Mouse (Mus musculus): Measurements from ENCODE around the gene Slc29a2. TPM values are rescaled to one million over a fixed set of nuclear protein-coding genes. Genes with fewer than 3 reads are reported as not detected.

The Slc29a2 gene
- polyA plus RNA-seq, 1 experiment, result not detected

- Histone ChIP-seq H3K4me1 (ENCODE audit: control insufficient read depth, insufficient read depth, low read length) (peaks cover 38% of the 10 kb centered on the region), H3K4me3 (ENCODE audit: insufficient read depth, low read depth, low read length) (no peak overlapping the region), H3K27ac (ENCODE audit: insufficient read depth, low read depth, low read length) (no peak overlapping the region)
- 42% methylated on average over 5 of the region's 5 CpGs for WGBS
- TF ChIP-seq CTCF (IDR thresholded peaks at IDR 0.05; ENCODE audit: insufficient read depth, low read depth, low read length) (no peak), POLR2A (IDR thresholded peaks at IDR 0.05; ENCODE audit: insufficient read depth, low read depth, low read length) (no peak)
Measured at GRCm38 (mm10) chr19:5060365-5061330, 37.0 kb downstream of the Slc29a2 start.

DNA sequence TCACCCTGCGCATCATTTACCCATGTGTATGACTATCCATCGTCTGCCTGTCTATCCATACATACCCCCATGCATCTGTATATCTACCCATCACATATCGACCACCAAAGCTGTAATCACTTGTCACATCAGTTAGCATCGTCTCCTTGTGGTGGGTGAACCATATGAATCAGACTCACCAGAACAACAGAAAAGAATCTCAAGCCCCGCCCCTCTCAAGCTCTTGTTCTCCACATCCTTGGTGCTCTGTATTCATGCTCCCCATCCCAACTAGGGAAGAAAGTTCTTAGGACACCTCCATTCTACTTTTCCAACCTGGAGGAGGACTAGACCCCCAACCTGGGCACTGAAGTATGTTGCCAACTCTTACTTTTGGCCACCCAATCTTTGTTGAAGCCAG, 38.4 kb downstream of the Slc29a2 start:
- no peak overlapping the region for H3K27ac ChIP-seq (ENCODE audit: insufficient read depth, low read depth, low read length)
- H3K4me1 ChIP-seq (ENCODE audit: control insufficient read depth, insufficient read depth, low read length), result peaks cover 40% of the 10 kb centered on the region
- H3K4me3 ChIP-seq (ENCODE audit: insufficient read depth, low read depth, low read length), result no peak overlapping the region
- TF ChIP-seq POLR2A (IDR thresholded peaks at IDR 0.05; ENCODE audit: insufficient read depth, low read depth, low read length) (no peak), CTCF (IDR thresholded peaks at IDR 0.05; ENCODE audit: insufficient read depth, low read depth, low read length) (no peak)
- WGBS, result 78% methylated on average over 5 of the region's 5 CpGs

DNA sequence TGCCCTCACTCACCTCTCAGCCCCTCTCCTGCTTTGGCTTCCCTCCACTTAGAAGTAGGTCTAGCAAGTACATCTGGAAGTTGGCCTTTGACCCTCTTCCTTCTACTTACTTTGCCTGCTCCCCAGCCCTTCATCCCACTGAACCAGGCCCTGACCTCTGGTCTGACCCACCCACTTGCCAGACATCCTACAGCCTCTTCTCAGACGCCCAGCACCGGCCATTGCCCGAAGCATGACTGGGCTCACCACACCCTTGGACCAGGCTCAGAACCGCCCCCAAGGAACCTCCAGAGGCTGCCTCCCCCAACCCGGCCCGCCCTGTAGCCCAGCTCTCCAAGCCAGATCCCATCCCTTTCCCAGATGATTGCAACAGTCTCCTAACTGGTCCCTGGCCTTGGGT, 38.8 kb downstream of the Slc29a2 start:
- H3K27ac ChIP-seq (ENCODE audit: insufficient read depth, low read depth, low read length), result no peak overlapping the region
- WGBS, result 78% methylated on average over 6 of the region's 6 CpGs
- H3K4me1 ChIP-seq (ENCODE audit: control insufficient read depth, insufficient read depth, low read length), result peaks cover 44% of the 10 kb centered on the region
- TF ChIP-seq CTCF (IDR thresholded peaks at IDR 0.05; ENCODE audit: insufficient read depth, low read depth, low read length) (no peak), POLR2A (IDR thresholded peaks at IDR 0.05; ENCODE audit: insufficient read depth, low read depth, low read length) (no peak)
- H3K4me3 ChIP-seq (ENCODE audit: insufficient read depth, low read depth, low read length), result no peak overlapping the region

DNA sequence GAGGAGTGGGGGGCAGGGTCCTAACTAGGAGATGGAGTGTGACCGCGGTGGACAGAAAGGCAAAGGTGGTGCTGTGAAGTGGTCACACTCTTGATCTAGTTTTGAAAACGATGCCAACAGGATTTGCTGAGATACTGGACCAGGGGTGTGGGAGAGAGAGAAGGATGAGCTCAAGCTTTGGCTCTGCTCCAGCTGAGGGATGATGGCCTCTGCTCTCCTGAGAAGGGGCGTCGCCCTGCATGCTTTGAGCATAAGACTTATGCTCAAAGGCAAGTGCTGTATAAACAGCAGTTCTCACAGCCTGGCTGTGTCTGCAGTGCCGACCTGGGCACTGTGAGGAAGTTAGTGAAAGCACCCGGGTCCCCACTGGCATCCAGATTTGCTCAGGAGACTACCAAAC, 41.4 kb downstream of the Slc29a2 start:
- peaks cover 39% of the 10 kb centered on the region for H3K4me1 ChIP-seq (ENCODE audit: control insufficient read depth, insufficient read depth, low read length)
- no peak for TF ChIP-seq CTCF (IDR thresholded peaks at IDR 0.05; ENCODE audit: insufficient read depth, low read depth, low read length)
- no peak for TF ChIP-seq POLR2A (IDR thresholded peaks at IDR 0.05; ENCODE audit: insufficient read depth, low read depth, low read length)
- no peak overlapping the region for H3K27ac ChIP-seq (ENCODE audit: insufficient read depth, low read depth, low read length)
- WGBS, result 66% methylated on average over 7 of the region's 7 CpGs
- no peak overlapping the region for H3K4me3 ChIP-seq (ENCODE audit: insufficient read depth, low read depth, low read length)

- Histone ChIP-seq H3K4me3 (ENCODE audit: insufficient read depth, low read depth, low read length) (no peak overlapping the region), H3K4me1 (ENCODE audit: control insufficient read depth, insufficient read depth, low read length) (peaks cover 38% of the 10 kb centered on the region), H3K27ac (ENCODE audit: insufficient read depth, low read depth, low read length) (no peak overlapping the region)
- WGBS, result 31% methylated on average over 15 of the region's 15 CpGs
- TF ChIP-seq POLR2A (IDR thresholded peaks at IDR 0.05; ENCODE audit: insufficient read depth, low read depth, low read length) (no peak), CTCF (IDR thresholded peaks at IDR 0.05; ENCODE audit: insufficient read depth, low read depth, low read length) (no peak)
Measured at GRCm38 (mm10) chr19:5067040-5067799, 43.6 kb downstream of the Slc29a2 start.

DNA sequence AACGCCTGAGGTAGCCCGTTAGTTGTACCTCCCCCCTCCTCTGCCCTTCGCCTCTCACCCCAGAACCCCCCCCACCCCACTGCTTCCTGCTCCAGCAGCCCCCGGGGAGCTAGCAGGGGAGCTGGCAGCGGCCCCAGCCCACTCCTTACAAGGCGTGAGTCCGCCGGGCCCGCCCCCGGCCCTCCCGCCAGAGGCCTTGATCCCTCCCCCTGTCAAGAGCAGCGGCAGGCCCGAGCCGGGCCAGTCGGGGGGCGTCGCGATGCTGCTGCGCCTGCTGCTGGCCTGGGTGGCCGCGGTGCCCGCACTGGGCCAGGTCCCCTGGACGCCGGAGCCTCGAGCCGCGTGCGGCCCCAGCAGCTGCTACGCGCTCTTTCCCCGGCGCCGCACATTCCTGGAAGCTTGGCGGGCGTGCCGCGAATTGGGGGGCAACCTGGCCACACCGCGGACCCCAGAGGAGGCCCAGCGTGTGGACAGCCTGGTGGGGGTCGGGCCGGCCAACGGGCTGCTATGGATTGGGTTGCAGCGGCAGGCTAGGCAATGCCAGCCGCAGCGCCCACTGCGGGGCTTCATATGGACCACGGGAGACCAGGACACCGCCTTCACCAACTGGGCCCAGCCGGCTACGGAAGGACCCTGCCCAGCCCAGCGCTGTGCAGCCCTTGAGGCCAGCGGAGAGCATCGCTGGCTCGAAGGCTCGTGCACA, 44.4 kb downstream of the Slc29a2 start, which contains the start of gene Cd248:
Gene Cd248, plus strand, starts transcription at position 212 of the 703 bp plus-strand sequence.
- 5% methylated on average over 50 of the region's 56 CpGs for WGBS
- H3K27ac ChIP-seq (ENCODE audit: insufficient read depth, low read depth, low read length), result no peak within 1 kb of the TSS

GRCm38 (mm10) chr19:5068570-5069234, 45.0 kb downstream of the Slc29a2 start:
- Histone ChIP-seq H3K4me1 (ENCODE audit: control insufficient read depth, insufficient read depth, low read length) (peaks cover 39% of the 10 kb centered on the region), H3K4me3 (ENCODE audit: insufficient read depth, low read depth, low read length) (peak overlapping the region; percentile 33), H3K27ac (ENCODE audit: insufficient read depth, low read depth, low read length) (no peak overlapping the region)
- TF ChIP-seq POLR2A (IDR thresholded peaks at IDR 0.05; ENCODE audit: insufficient read depth, low read depth, low read length) (no peak), CTCF (IDR thresholded peaks at IDR 0.05; ENCODE audit: insufficient read depth, low read depth, low read length) (no peak)
- 49% methylated on average over 21 of the region's 21 CpGs for WGBS

More for the DNA sequence above, 44.4 kb downstream of the Slc29a2 start, which contains the start of gene Cd248:
- Histone ChIP-seq H3K4me3 (ENCODE audit: insufficient read depth, low read depth, low read length) (peak within 1 kb of the TSS; percentile 33), H3K4me1 (ENCODE audit: control insufficient read depth, insufficient read depth, low read length) (peaks cover 39% of the 10 kb centered on the region)
- TF ChIP-seq CTCF (IDR thresholded peaks at IDR 0.05; ENCODE audit: insufficient read depth, low read depth, low read length), result no peak
- TF ChIP-seq POLR2A (IDR thresholded peaks at IDR 0.05; ENCODE audit: insufficient read depth, low read depth, low read length), result no peak

- TF ChIP-seq CTCF (IDR thresholded peaks at IDR 0.05; ENCODE audit: insufficient read depth, low read depth, low read length) (no peak), POLR2A (IDR thresholded peaks at IDR 0.05; ENCODE audit: insufficient read depth, low read depth, low read length) (no peak)
- Histone ChIP-seq H3K27ac (ENCODE audit: insufficient read depth, low read depth, low read length) (no peak overlapping the region), H3K4me1 (ENCODE audit: control insufficient read depth, insufficient read depth, low read length) (peaks cover 39% of the 10 kb centered on the region), H3K4me3 (ENCODE audit: insufficient read depth, low read depth, low read length) (no peak overlapping the region)
- 94% methylated on average over 5 of the region's 5 CpGs for WGBS
Measured at GRCm38 (mm10) chr19:5069486-5069885, 45.8 kb downstream of the Slc29a2 start.
